Mouse (Mus musculus): ENCODE measurements around the gene Hsd3b7. TPM values are rescaled to one million over a fixed set of nuclear protein-coding genes. Genes with fewer than 3 reads are reported as not detected.

The Hsd3b7 gene
- polyA plus RNA-seq, 1 experiment: 43.4 TPM

DNA sequence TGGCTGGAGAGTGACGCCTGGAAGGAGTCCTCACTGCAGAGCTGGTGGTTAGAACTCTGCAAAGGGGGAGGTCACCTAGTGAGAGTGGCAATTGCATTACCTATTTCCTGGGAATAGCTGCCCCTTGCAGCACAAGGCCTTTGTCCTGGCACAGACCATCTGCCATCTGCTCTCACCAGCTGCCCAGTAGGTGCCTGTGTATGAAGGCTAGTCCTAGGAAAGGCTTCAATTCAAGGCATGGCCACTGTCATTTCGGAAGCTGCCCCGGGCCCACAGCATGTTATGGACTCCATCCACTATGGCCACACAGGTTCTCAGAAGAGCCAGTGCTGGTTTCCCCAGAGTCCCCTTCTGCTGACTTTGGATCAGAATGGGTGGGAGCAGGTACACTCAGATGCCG is 1.8 kb upstream of the Hsd3b7 start:
- Histone ChIP-seq H3K4me3 (ENCODE audit: insufficient read depth, low read length) (no peak overlapping the region), H3K27ac (ENCODE audit: insufficient read depth, low read depth, low read length) (no peak overlapping the region), H3K4me1 (ENCODE audit: control insufficient read depth, insufficient read depth, low read length) (peaks cover 15% of the 10 kb centered on the region)
- TF ChIP-seq CTCF (IDR thresholded peaks at IDR 0.05; ENCODE audit: low read depth, low read length) (no peak), POLR2A (IDR thresholded peaks at IDR 0.05; ENCODE audit: borderline replicate concordance, low read depth, low read length) (no peak)

GRCm38 (mm10) chr7:127799211-127799610 is 1.2 kb upstream of the Hsd3b7 start:
- Histone ChIP-seq H3K4me1 (ENCODE audit: control insufficient read depth, insufficient read depth, low read length) (peaks cover 15% of the 10 kb centered on the region), H3K4me3 (ENCODE audit: insufficient read depth, low read length) (no peak overlapping the region), H3K27ac (ENCODE audit: insufficient read depth, low read depth, low read length) (no peak overlapping the region)
- no peak for TF ChIP-seq CTCF (IDR thresholded peaks at IDR 0.05; ENCODE audit: low read depth, low read length)
- TF ChIP-seq POLR2A (IDR thresholded peaks at IDR 0.05; ENCODE audit: borderline replicate concordance, low read depth, low read length): no peak

DNA sequence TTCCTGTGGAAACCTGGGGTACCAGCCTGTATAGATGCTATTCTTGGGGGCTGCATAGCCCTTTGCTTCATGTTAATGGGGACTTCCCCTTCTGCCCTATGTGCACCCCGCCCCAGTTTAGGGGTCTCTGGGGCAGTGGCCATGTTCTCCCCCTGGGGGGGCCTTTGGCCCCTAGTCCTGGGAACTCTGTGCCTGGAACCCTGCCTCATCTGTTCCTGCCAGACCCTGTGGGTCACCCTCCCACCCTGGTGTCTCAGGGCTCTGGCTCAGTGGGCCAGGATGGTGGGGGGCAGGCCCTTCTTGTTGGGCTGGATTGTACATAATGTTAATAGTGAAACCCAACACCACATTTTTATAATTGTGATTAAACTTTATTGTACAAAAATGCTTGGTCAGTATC is 666 bp upstream of the Hsd3b7 start:
- Histone ChIP-seq H3K27ac (ENCODE audit: insufficient read depth, low read depth, low read length) (no peak overlapping the region), H3K4me1 (ENCODE audit: control insufficient read depth, insufficient read depth, low read length) (peaks cover 15% of the 10 kb centered on the region), H3K4me3 (ENCODE audit: insufficient read depth, low read length) (no peak overlapping the region)
- TF ChIP-seq CTCF (IDR thresholded peaks at IDR 0.05; ENCODE audit: low read depth, low read length) (no peak), POLR2A (IDR thresholded peaks at IDR 0.05; ENCODE audit: borderline replicate concordance, low read depth, low read length) (no peak)

DNA sequence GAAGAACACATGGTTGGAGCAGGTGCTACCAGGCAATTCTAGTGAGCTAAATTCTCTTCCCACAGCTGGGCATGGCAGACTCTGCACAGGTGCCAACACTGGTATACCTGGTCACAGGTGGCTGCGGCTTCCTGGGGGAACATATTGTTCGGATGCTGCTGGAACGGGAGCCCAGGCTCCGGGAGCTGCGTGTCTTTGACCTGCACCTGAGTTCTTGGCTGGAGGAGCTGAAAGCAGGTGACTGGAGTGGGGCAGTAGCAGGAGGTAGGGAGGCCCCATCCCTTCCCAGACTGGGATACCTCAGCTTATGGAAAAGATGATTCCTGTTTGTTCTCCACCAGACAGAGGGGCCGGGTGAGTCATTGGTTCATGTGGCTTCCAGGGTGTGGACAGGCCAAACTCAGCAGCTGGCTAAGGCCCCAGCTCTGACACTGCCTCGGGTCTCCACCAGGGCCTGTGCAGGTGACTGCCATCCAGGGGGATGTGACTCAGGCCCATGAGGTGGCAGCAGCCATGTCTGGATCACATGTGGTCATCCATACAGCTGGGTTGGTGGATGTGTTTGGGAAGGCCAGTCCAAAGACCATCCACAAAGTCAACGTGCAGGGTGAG is 712 bp downstream of the Hsd3b7 start:
- peaks cover 15% of the 10 kb centered on the region for H3K4me1 ChIP-seq (ENCODE audit: control insufficient read depth, insufficient read depth, low read length)
- peak overlapping the region; percentile 49 for H3K27ac ChIP-seq (ENCODE audit: insufficient read depth, low read depth, low read length)
- H3K4me3 ChIP-seq (ENCODE audit: insufficient read depth, low read length): peak overlapping the region; percentile 58
- no peak for TF ChIP-seq CTCF (IDR thresholded peaks at IDR 0.05; ENCODE audit: low read depth, low read length)
- no peak for TF ChIP-seq POLR2A (IDR thresholded peaks at IDR 0.05; ENCODE audit: borderline replicate concordance, low read depth, low read length)

- Histone ChIP-seq H3K27ac (ENCODE audit: insufficient read depth, low read depth, low read length) (no peak overlapping the region), H3K4me3 (ENCODE audit: insufficient read depth, low read length) (no peak overlapping the region), H3K4me1 (ENCODE audit: control insufficient read depth, insufficient read depth, low read length) (peaks cover 16% of the 10 kb centered on the region)
- TF ChIP-seq POLR2A (IDR thresholded peaks at IDR 0.05; ENCODE audit: borderline replicate concordance, low read depth, low read length) (no peak), CTCF (IDR thresholded peaks at IDR 0.05; ENCODE audit: low read depth, low read length) (no peak)
These were observed 1.9 kb downstream of the Hsd3b7 start for GRCm38 (mm10) chr7:127802313-127802712.

- no peak for TF ChIP-seq POLR2A (IDR thresholded peaks at IDR 0.05; ENCODE audit: borderline replicate concordance, low read depth, low read length)
- no peak for TF ChIP-seq CTCF (IDR thresholded peaks at IDR 0.05; ENCODE audit: low read depth, low read length)
- no peak overlapping the region for H3K27ac ChIP-seq (ENCODE audit: insufficient read depth, low read depth, low read length)
- H3K4me3 ChIP-seq (ENCODE audit: insufficient read depth, low read length): no peak overlapping the region
- H3K4me1 ChIP-seq (ENCODE audit: control insufficient read depth, insufficient read depth, low read length): peaks cover 4% of the 10 kb centered on the region; the same call in 1 of the 2 replicates
These were observed 8.4 kb downstream of the Hsd3b7 start for GRCm38 (mm10) chr7:127808821-127809220.

DNA sequence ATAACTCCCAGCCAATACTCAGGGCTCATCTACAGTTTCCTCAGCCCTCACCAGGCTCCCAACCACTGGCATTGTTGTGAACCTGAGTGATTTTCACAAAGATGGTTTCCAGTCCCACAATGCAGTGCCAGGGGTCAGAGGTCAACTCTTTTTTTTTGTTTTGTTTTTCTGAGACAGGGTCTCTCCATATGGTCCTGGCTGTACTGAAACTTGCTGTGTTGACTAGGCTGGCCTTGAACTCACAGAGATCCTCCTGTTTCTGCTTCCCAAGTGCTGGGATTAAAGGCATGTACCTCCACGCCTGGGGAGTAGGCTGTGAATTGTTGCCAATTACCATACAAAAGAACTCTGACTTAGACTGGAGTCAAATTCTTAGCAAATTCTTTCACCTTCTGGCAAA is 9.4 kb downstream of the Hsd3b7 start:
- no peak for TF ChIP-seq POLR2A (IDR thresholded peaks at IDR 0.05; ENCODE audit: borderline replicate concordance, low read depth, low read length)
- no peak for TF ChIP-seq CTCF (IDR thresholded peaks at IDR 0.05; ENCODE audit: low read depth, low read length)
- Histone ChIP-seq H3K27ac (ENCODE audit: insufficient read depth, low read depth, low read length) (no peak overlapping the region), H3K4me1 (ENCODE audit: control insufficient read depth, insufficient read depth, low read length) (peaks cover 4% of the 10 kb centered on the region; the same call in 1 of the 2 replicates), H3K4me3 (ENCODE audit: insufficient read depth, low read length) (no peak overlapping the region)

- Histone ChIP-seq H3K4me3 (ENCODE audit: insufficient read depth, low read length) (no peak overlapping the region), H3K4me1 (ENCODE audit: control insufficient read depth, insufficient read depth, low read length) (peaks cover 5% of the 10 kb centered on the region), H3K27ac (ENCODE audit: insufficient read depth, low read depth, low read length) (no peak overlapping the region)
- TF ChIP-seq CTCF (IDR thresholded peaks at IDR 0.05; ENCODE audit: low read depth, low read length) (no peak), POLR2A (IDR thresholded peaks at IDR 0.05; ENCODE audit: borderline replicate concordance, low read depth, low read length) (no peak)
These were observed 10.2 kb downstream of the Hsd3b7 start for GRCm38 (mm10) chr7:127810650-127811049.

DNA sequence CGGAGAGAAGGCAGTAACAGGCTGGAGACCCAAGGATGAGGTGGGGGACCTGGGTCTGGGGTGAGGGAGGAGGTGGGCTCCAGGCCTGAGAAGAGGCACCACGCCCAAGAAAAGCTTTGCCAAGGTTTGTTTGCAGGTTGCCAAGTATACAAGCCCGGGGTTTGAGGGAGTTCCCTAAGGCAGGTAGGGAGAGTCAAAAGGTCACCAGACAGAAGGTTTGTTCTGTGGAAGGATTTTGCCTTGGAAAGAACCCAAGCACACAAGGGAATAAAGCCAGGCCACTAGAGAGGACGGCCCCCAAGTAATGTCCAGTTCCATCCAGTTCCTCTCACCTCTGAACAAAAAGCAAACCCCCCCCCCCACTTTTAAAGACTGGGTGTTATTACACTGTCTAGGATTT is 10.8 kb downstream of the Hsd3b7 start:
- no peak for TF ChIP-seq POLR2A (IDR thresholded peaks at IDR 0.05; ENCODE audit: borderline replicate concordance, low read depth, low read length)
- no peak for TF ChIP-seq CTCF (IDR thresholded peaks at IDR 0.05; ENCODE audit: low read depth, low read length)
- peaks cover 8% of the 10 kb centered on the region for H3K4me1 ChIP-seq (ENCODE audit: control insufficient read depth, insufficient read depth, low read length)
- H3K4me3 ChIP-seq (ENCODE audit: insufficient read depth, low read length): no peak overlapping the region
- H3K27ac ChIP-seq (ENCODE audit: insufficient read depth, low read depth, low read length): no peak overlapping the region

GRCm38 (mm10) chr7:127812292-127812691 is 11.9 kb downstream of the Hsd3b7 start:
- H3K4me3 ChIP-seq (ENCODE audit: insufficient read depth, low read length): no peak overlapping the region
- peaks cover 7% of the 10 kb centered on the region for H3K4me1 ChIP-seq (ENCODE audit: control insufficient read depth, insufficient read depth, low read length)
- no peak for TF ChIP-seq POLR2A (IDR thresholded peaks at IDR 0.05; ENCODE audit: borderline replicate concordance, low read depth, low read length)
- no peak for TF ChIP-seq CTCF (IDR thresholded peaks at IDR 0.05; ENCODE audit: low read depth, low read length)
- no peak overlapping the region for H3K27ac ChIP-seq (ENCODE audit: insufficient read depth, low read depth, low read length)

Data from bone marrow macrophage, adult 2 months (primary cell).